Mouse (Mus musculus) fibroblast of lung, adult 2 months (primary cell): Measurements from ENCODE around the gene Vmn1r214.

Source experiments
- DNase-seq: peaks from one replicate; pipeline ENCODE4 v3.0.0-alpha.2; 2011; ENCODE audit warnings: low read depth

Gene Vmn1r214

DNA sequence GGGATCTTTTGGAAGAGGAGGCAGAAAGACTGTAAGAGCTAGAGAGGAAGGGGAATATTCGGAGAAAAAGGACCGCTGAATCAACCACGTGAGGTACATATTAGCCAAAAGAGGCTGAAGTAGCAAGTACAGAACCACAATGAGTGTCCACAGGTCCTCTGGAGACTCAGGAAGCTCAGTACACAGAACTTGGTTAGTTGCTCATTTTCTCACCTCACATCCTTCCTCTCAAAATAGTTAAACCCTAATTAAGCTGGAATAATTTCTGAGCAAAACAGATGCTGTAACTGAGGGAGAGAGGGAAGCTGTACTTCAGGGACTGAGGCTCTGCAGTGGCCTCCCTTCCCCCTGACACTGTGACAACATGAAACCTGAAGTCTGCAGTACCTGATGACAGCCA is at the start of gene Vmn1r214:
Vmn1r214 (plus strand) TSS at position 301 of the 400 bp plus-strand sequence.
- DNase-seq = no peak

DNA sequence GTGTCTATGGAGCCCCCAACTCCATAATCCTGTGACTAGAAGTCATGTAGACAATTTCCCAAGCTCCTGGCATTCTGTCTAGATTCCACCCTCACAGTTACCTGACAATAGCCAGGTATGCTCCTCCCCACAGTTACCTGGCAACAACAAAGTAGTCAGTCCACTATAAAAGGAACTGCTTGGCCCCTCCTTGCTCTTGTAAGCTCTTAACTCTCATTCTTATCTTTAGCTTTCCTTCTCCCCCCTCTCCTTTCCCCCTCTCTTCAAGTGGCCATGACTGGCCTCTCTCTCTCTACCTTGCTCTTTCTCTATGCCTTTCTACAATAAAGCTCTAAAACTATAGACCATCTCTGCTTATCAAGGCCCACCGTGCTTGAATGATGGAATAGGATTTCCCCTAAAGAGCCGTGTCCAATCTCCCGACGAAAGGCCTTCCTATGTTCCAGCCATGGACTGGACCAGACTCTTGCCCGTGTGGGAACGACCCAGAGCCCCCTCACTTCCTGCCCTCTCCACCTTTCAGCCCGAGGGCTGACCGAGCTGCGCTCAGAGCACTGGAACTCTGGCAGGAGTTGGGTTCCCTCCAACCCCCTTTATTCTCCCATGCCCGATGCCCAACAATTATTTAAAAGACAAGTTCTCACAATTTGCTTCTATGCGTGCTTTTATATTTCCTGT is 39.9 kb upstream of the Vmn1r214 start:
- no peak for DNase-seq

DNA sequence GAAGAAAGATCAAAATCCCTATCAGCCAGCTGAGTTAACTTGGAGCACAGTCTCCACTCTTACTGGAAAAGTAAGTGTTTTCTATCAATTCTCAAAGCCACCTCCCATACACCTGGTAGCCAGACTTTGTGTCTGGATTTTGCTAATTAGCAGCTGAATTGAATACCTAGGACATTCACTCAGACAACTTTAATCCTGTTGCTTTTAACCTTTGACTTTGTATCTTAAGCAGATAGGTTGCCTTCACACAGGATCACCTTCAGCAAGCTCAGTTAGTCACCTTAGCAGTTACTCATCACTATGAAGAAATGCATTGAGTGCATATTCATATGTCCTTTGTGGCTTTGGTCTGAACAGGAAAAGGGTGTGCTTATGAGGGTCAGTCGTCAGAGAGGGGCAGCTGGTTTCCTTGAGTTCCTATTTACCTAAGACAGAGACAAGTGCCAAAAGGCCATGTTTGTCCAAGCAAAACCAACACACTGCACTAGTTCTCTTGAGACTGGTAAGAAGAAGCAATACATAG is 38.0 kb upstream of the Vmn1r214 start:
- DNase-seq = no peak

DNA sequence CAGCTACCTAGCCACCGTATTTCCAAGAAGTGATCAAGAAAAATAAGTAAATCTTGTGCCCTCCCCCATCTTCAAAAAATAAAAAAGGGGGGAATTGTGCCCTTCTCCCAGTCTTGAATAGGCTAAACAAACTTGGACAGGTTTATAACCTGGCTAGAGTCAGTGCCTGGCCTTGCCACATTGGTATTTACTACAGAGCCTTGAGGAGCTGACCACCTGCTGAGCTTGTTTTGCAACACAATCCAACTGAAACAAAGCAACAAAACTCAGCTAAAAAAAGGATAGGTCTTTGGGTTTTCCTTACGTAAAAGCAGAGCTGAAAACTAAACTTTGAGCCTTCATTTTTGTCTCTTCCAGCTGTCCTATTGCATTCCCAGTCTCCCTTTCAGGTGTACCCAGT is 37.5 kb upstream of the Vmn1r214 start:
- DNase-seq = no peak

DNA sequence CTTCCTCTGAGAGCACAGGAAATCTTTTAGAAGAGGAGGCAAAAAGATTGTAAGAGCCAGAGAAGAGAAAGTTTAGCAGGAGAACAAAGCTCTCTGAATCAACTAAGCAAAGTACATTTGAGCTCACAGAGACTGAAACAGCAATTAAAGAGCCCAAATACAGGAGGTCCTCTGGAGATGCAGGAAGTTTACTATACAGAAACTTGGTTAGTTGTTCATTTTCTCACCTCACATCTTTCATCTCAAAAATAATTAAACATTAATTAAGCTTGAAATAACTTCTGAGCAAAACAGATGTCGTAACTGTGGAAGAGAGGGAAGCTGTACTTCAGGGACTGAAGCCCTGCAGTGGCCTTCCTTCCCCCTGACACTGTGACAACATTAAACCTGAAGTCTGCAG is 22.9 kb upstream of the Vmn1r214 start, which contains the start of gene Vmn1r213:
Vmn1r213 (plus strand) TSS at position 301 of the 400 bp plus-strand sequence.
- DNase-seq = no peak

DNA sequence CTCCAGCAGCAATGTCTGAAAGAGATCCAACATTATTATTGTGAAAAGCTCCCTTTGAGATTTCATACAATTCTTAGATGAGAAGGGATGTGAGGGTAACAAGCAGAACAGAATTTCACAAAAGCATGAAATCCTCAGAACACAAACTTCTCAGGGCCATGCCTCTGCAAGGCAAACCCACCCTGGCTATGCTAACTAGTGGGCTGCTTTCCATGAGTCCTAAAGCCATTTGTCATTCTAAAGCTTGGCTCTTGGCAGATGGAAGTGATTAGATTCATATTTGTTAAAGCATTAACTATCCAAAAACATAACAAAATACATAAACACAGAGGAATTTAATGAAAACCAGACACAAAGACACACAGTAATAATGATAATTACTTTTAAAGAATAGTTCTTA is 12.1 kb upstream of the Vmn1r214 start:
- DNase-seq = no peak

DNA sequence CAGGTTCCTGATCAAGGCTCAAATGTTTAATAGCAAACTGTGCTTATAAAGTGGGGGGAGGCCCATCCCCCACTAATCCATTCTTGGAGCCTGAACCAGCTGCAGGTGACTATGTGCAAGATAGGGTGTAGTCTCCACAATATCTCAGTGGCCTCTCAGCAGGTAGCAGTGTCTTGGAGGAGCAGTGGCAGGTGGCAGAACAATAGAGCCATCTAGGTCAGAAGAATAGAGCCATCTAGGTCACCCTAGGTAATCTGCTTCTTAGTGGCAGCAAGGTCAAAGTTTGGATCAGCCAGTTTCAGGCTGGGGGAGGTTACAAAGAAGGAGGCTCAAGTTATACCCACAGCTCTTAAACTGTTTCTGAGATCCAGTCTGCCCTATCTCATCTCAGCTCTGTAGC is 5.4 kb upstream of the Vmn1r214 start:
- DNase-seq = no peak

DNA sequence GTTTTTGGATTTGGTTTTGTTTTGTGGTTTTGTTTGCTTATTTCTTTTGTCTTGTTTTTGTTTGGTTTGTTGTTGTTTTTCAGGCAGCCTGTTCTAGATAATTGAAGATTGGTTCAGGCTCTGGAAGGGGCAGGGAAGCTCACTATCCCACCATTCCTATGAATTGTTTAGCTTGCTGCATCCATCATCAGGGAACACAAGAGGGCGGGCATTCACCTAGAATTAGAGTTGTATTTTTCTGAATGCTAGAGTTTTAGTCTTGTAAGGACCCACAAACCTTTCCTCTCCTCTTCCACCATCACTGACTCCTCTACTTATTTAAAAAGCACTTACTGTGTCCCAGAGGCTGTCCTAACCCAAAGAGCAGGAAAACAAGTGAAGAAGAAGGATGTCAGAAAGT is 27.6 kb downstream of the Vmn1r214 start:
- DNase-seq = no peak

DNA sequence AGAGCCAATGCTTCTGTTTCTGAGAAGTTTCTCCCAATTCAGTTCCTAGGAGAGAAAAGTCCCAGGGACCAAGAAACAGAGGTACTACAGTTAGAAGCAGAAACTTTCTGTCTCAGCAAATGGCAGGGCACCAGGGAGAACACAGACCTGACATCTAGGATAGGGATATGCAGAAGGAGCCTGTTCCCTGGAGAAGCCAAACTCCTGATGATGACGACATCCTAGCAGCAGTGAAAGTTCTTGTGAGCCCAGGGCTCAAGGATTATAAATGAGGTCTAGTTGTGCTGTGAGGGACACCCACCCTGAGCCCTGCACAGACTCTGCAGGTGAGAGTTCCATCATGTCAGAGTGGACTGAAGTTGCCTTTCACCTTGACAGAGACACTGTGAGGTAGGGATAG is 37.5 kb downstream of the Vmn1r214 start, which contains the start of gene Vmn1r215:
Vmn1r215 (plus strand) TSS at position 301 of the 400 bp plus-strand sequence.
- no peak for DNase-seq

DNA sequence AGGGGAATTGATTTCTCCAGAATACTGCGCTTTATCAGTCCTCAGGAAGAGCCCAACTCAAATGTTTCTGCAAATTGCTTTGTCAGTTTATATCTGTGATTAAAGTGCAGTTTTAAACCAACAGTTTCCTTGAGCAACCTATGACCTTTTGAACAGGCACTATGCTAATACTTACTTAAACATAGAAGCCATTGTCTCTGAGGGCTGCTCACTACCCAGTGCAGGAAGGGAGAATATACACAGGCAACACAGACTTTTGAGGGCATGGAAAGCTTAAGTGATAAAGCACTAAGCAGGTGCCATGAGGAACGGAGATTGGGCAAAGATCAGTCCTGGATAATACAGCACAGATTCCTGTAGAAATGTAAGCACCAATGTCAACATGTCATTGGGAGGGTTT is 39.1 kb downstream of the Vmn1r214 start:
- no peak for DNase-seq
